Mouse (Mus musculus) forebrain, embryonic 14.5 days (tissue): Measurements from ENCODE around the gene Sgk2. TPM values are rescaled to one million over a fixed set of nuclear protein-coding genes. Genes with fewer than 3 reads are reported as not detected.

Experiments
- ATAC-seq: fragments of 200-750 bp; cut with Nextera tagmentation; 2 replicates; pipeline ENCODE4 v1.8.0; 2017; ENCODE audit warnings: mild to moderate bottlenecking, moderate library complexity
- DNase-seq: peaks from one replicate; pipeline ENCODE4 v3.0.0-alpha.2; 2015; ENCODE audit warnings: low spot score
- H3K27ac ChIP-seq: fragments of 300-500 bp; sonication (generic); 2 replicates; pipeline ENCODE4 v1.5.1; 2014; ENCODE audit warnings: low read depth, mild to moderate bottlenecking, control low read depth, low read length, moderate library complexity
- H3K27me3 ChIP-seq: fragments of 300-500 bp; sonication (generic); replicated peaks from 2 replicates; pipeline ENCODE4 v1.6.1; 2014; ENCODE audit warnings: low read length, control low read depth, mixed read lengths; ENCODE audit not compliant: control insufficient read depth, insufficient read depth
- H3K36me3 ChIP-seq: fragments of 300-500 bp; sonication (generic); 2 replicates; pipeline ENCODE4 v1.6.1; 2014; ENCODE audit warnings: low read length, control low read depth; ENCODE audit not compliant: control insufficient read depth, insufficient read depth
- H3K4me1 ChIP-seq: fragments of 300-500 bp; sonication (generic); 2 replicates; pipeline ENCODE4 v1.6.1; 2014; ENCODE audit warnings: antibody characterized with exemption, low read length, control low read depth; ENCODE audit not compliant: control insufficient read depth, insufficient read depth
- H3K4me2 ChIP-seq: fragments of 300-500 bp; sonication (generic); 2 replicates; pipeline ENCODE4 v1.6.1; 2014; ENCODE audit warnings: mild to moderate bottlenecking, control low read depth, low read length
- H3K4me3 ChIP-seq: fragments of 300-500 bp; sonication (generic); 2 replicates; pipeline ENCODE4 v1.5.1; 2014; ENCODE audit warnings: low read depth, low read length, control low read depth
- H3K9ac ChIP-seq: fragments of 300-500 bp; sonication (generic); 2 replicates; pipeline ENCODE4 v1.6.1; 2014; ENCODE audit warnings: mild to moderate bottlenecking, low read length, control low read depth, moderate library complexity
- H3K9me3 ChIP-seq: fragments of 300-500 bp; sonication (generic); replicated peaks from 2 replicates; pipeline ENCODE4 v1.6.1; 2016; ENCODE audit warnings: low read length, control low read depth, mixed read lengths; ENCODE audit not compliant: control insufficient read depth
- WGBS: fragments of 180-500 bp; shearing (Covaris S2); extraction: QIAGEN DNeasy Blood & Tissue Kit; methylation state at CpG from one replicate; pipeline ENCODE4 v1.1.7; 2014; 5-methylcytosine and 5-hydroxymethylcytosine counted together
- polyA plus RNA-seq: library from polyadenylated mRNA; unstranded; fragments of >200 nt; fragmentation: Nextera tagmentation; extraction: Ambion mirVana; gene quantifications from 2 replicates; pipeline ENCODE4 v1.2.1, GENCODE M21; 2014

Sgk2 gene
- polyA plus RNA-seq, 1 experiment from 2014 or later, result not detected

DNA sequence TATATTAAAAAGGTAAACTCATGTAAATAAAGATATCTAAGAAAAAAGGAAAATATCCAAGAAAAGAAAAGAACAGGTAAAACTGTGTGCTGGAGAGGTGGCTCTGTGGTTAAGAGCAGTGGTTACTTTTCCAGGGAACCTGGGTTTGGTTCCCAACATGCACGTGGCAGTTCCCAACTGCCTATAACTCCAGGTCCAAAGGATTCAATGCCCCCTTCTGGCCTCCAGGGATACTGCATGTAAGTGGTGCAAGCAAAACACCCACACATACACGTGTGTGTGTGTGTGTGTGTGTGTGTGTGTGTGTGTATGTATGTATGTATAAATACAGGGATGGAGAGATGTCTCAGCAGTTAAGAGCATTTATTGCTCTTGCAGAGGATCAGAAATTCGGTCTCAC, 12.6 kb downstream of the Sgk2 start:
- WGBS, result 32% methylated on average over 3 of the region's 3 CpGs
- ATAC-seq (no peak), DNase-seq (peak; percentile 47)
- H3K9ac ChIP-seq, result no peak overlapping the region
- H3K9me3 ChIP-seq, result no peaks in the 10 kb centered on the region
- no peaks in the 10 kb centered on the region for H3K36me3 ChIP-seq
- H3K27ac ChIP-seq, result no peak overlapping the region
- H3K27me3 ChIP-seq, result no peaks in the 10 kb centered on the region
- H3K4me1 ChIP-seq, result no peaks in the 10 kb centered on the region
- no peak overlapping the region for H3K4me2 ChIP-seq
- no peak overlapping the region for H3K4me3 ChIP-seq

DNA sequence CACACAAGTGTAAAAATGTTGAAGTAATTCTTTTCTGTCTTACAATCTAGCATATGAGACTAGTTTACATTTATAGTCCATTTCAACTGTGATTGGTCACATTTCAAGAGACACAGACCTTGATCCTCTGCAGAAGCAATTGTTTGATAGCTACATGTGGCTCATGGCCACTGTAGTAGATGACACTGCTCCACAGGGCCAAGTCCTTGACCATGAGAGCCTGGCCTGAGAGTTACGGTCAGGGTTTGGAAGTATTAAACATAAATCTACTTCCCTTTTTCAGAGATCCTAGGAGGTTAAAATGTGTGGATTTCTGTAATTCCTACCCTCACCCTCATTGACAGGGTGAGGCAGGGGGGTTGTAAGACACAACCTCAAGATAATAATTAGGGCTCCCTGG, 13.9 kb downstream of the Sgk2 start:
- no peaks in the 10 kb centered on the region for H3K9me3 ChIP-seq
- no peaks in the 10 kb centered on the region for H3K27me3 ChIP-seq
- no peak overlapping the region for H3K4me3 ChIP-seq
- ATAC-seq (no peak), DNase-seq (no peak)
- H3K4me2 ChIP-seq, result no peak overlapping the region
- H3K36me3 ChIP-seq, result no peaks in the 10 kb centered on the region
- H3K27ac ChIP-seq, result no peak overlapping the region
- WGBS, result 100% methylated on average over 1 of the region's 1 CpGs
- no peaks in the 10 kb centered on the region for H3K4me1 ChIP-seq
- no peak overlapping the region for H3K9ac ChIP-seq

DNA sequence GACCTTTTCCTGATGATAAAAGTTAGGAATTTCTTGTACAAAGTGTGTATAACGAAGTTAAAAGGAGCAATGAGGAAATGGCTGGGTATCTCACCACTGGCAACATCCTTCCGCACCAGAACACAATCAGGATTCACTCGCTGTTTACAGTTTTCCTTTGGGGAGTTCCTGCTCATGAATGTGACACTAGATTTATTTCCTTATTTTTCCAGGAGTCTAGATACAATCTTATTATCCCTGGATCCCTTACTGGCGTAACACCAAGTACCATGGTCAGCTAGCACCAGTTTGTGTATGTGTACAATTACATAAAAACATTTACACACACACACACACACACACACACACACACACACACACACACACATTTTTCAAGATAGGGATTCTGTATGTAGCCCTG, 20.2 kb downstream of the Sgk2 start:
- no peak overlapping the region for H3K4me2 ChIP-seq
- H3K4me3 ChIP-seq, result no peak overlapping the region
- ATAC-seq, result no peak
- no peaks in the 10 kb centered on the region for H3K36me3 ChIP-seq
- H3K27me3 ChIP-seq, result no peaks in the 10 kb centered on the region
- WGBS, result 77% methylated on average over 4 of the region's 4 CpGs
- no peaks in the 10 kb centered on the region for H3K4me1 ChIP-seq
- H3K27ac ChIP-seq, result no peak overlapping the region
- no peak for DNase-seq
- H3K9ac ChIP-seq, result no peak overlapping the region
- H3K9me3 ChIP-seq, result no peaks in the 10 kb centered on the region

DNA sequence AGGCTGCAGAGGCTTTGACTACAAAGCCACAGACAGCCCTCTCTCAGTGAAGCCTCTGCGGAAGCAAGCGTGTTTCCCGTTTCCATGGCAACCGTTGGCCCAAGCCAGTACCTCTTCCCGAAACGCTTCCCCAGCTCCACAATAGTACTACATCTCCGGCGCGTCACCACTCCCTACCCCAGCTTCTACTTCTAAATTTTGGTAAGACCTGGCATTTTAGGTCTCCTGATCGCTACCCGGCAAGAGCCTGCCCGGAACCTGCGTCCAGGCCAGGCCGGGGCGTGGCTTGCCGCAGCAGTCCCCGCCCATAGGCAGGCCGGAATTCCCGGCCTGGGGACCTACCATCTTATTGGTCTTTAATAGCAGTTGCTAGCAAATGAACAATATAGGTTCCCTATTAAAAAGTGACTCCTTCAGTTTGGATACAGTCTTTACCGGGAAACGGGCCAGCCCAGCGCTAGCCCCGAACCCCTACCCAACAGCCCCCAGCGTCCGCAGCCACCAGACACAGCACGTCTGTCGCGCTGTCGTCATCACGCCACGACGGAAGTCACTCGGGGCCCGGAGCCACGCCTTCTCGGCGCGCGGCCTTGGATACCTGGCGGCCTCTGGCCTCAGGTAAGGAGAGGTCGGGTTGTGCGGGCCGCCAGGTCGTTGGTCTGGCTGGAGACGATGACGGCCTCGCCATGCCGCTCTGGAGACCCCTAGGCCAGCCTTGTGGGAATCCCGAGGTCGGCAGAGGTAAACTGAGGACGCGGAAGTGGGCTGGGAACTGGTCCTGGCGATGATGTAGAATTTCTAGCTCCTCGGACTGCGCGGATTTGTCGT, 30.0 kb downstream of the Sgk2 start, which contains the start of gene Ift52:
TSS of gene Ift52 (plus strand) at position 439 of the 828 bp plus-strand sequence.
- H3K4me1 ChIP-seq, result peaks cover 10% of the 10 kb centered on the region
- ATAC-seq (peak; percentile 96), DNase-seq (peak; percentile 94)
- H3K4me3 ChIP-seq, result peak within 1 kb of the TSS; percentile 83
- H3K9ac ChIP-seq, result peak within 1 kb of the TSS; percentile 79
- no peaks in the 10 kb centered on the region for H3K9me3 ChIP-seq
- under 1% methylated on average over 57 of the region's 57 CpGs for WGBS
- no peaks in the 10 kb centered on the region for H3K36me3 ChIP-seq
- H3K27ac ChIP-seq, result peak within 1 kb of the TSS; percentile 59
- H3K27me3 ChIP-seq, result no peaks in the 10 kb centered on the region
- peak within 1 kb of the TSS; percentile 62 for H3K4me2 ChIP-seq

DNA sequence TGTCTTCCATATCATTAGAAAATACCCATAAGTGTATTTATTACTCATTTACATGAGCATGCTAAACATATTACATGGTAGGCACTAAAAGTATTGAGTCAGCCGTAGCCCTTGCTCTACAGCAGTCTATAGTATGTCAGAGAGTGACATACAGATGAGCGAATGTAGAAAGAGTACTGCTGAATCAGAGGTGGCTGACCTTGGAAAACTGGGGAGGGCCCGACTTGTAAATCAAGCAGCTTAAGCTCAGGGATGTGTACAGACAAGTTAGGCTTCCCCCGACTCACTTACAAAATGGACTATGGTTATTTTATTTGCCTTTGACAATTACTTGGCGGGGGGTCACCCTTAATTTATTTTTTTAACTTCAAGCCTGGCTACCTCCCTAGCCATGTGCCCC, 44.2 kb downstream of the Sgk2 start:
- 91% methylated on average over 5 of the region's 5 CpGs for WGBS
- no peak for ATAC-seq
- Histone ChIP-seq H3K4me1 (no peaks in the 10 kb centered on the region), H3K9ac (no peak overlapping the region), H3K9me3 (no peaks in the 10 kb centered on the region), H3K36me3 (peaks cover 90% of the 10 kb centered on the region), H3K27me3 (no peaks in the 10 kb centered on the region), H3K27ac (no peak overlapping the region), H3K4me3 (no peak overlapping the region), H3K4me2 (no peak overlapping the region)
- no peak for DNase-seq

DNA sequence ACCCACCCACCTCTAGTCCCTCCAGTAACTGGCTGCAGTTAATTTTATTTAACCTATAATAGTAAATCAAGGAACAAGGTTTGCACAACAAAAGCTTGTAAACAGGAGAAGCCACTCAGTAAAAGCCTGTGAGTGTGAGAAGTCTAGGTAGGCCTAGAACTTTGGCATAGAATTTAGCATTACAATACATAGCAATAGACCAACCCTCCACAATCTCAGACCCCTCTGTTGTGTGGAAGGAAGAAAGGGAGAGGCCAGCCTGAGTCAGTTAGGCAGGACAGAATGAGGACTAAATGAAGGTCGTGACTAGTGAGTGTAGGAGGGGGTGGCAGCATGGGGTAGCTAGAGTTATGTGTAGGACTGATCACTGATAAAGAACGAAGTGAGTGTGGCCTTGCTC, 44.6 kb downstream of the Sgk2 start:
- DNase-seq, result no peak
- no peaks in the 10 kb centered on the region for H3K4me1 ChIP-seq
- peaks cover 90% of the 10 kb centered on the region for H3K36me3 ChIP-seq
- H3K9me3 ChIP-seq, result no peaks in the 10 kb centered on the region
- H3K27me3 ChIP-seq, result no peaks in the 10 kb centered on the region
- no peak overlapping the region for H3K4me2 ChIP-seq
- WGBS, result 90% methylated on average over 2 of the region's 2 CpGs
- ATAC-seq, result no peak
- no peak overlapping the region for H3K4me3 ChIP-seq
- H3K9ac ChIP-seq, result no peak overlapping the region
- no peak overlapping the region for H3K27ac ChIP-seq

DNA sequence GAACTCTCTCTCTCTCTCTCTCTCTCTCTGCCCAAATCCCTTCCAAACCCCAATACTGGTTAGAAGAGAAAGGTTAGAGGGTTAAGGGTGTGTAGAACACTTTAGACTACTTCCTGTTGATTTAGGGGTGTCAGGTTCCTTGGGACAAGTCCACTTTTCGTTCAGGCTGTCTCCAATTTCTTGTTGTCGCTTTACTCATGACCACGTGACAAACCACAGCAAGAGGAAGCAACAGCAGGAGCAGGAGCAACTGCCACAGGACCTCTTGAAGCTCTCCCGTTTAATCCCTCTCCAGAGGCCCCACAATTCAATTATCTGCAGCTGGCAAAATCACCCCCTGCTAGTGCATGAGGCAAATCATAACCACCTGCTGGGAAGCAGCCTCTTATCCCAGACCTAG, 45.5 kb downstream of the Sgk2 start:
- ATAC-seq, result no peak
- no peak overlapping the region for H3K27ac ChIP-seq
- no peak overlapping the region for H3K4me2 ChIP-seq
- H3K36me3 ChIP-seq, result peaks cover 92% of the 10 kb centered on the region
- DNase-seq, result no peak
- no peak overlapping the region for H3K4me3 ChIP-seq
- 40% methylated on average over 4 of the region's 4 CpGs for WGBS
- no peaks in the 10 kb centered on the region for H3K27me3 ChIP-seq
- H3K9me3 ChIP-seq, result no peaks in the 10 kb centered on the region
- no peak overlapping the region for H3K9ac ChIP-seq
- no peaks in the 10 kb centered on the region for H3K4me1 ChIP-seq

DNA sequence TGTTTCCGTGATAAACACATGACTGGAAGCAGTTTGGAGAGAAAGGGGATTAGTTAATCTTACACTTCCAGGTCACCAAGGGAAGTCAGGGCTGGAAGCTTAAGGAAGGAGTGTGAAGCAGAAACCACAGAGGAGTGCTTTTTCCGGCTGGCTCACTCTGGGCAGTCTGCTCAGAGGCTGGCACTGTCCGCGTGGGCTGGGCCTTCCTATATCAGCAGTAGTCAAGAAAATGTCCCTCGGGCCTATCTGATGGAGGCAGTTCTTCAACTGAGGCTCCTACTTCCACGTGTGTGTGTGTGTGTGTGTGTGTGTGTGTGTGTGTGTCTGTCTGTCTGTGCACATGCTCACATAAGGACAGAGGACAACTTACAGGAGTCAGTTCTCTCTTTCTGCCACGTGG, 52.8 kb downstream of the Sgk2 start:
- Histone ChIP-seq H3K9me3 (no peaks in the 10 kb centered on the region), H3K27me3 (no peaks in the 10 kb centered on the region), H3K36me3 (peaks cover 89% of the 10 kb centered on the region), H3K4me3 (no peak overlapping the region), H3K4me1 (no peaks in the 10 kb centered on the region), H3K9ac (no peak overlapping the region), H3K27ac (no peak overlapping the region), H3K4me2 (no peak overlapping the region)
- DNase-seq, result no peak
- ATAC-seq, result no peak
- 89% methylated on average over 7 of the region's 7 CpGs for WGBS

DNA sequence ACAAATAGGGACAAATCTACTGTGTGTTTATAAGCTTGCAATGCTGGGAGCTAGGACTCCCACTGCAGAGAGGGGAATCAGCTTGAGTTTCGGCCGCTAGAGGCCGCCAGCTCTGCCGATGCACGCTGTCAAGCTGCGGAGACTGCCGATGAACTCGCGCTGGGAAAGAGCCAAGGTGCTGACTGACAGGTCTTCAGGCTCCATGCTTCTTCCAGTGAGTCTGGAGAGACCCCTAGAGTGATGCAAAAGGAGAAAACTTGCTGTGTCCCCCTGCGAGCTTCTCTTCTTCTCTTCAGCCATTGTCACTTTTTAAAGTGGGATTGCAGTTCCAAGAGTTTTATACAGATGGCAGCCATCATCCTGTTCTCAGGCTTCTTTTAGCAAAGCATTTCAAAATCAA, 61.0 kb downstream of the Sgk2 start:
- no peaks in the 10 kb centered on the region for H3K4me1 ChIP-seq
- ATAC-seq (peak; percentile 50; the same call in 1 of the 2 replicates), DNase-seq (peak; percentile 90)
- H3K36me3 ChIP-seq, result peaks cover 36% of the 10 kb centered on the region
- H3K27me3 ChIP-seq, result no peaks in the 10 kb centered on the region
- peak overlapping the region; percentile 36 for H3K4me2 ChIP-seq
- H3K4me3 ChIP-seq, result no peak overlapping the region
- H3K27ac ChIP-seq, result no peak overlapping the region
- WGBS, result 3% methylated on average over 10 of the region's 10 CpGs
- no peak overlapping the region for H3K9ac ChIP-seq
- no peaks in the 10 kb centered on the region for H3K9me3 ChIP-seq
